Mouse (Mus musculus) cerebellum, adult (tissue): ENCODE results near the gene Chd1.

Experiments used
- ATAC-seq: cut with Nextera tagmentation; 2 replicates; pipeline ENCODE4 v1.9.2; 2017; ENCODE audit warnings: mild to moderate bottlenecking, moderate library complexity, mixed read lengths; ENCODE audit not compliant: insufficient number of reproducible peaks, low FRiP score, low TSS enrichment

Gene Chd1

DNA sequence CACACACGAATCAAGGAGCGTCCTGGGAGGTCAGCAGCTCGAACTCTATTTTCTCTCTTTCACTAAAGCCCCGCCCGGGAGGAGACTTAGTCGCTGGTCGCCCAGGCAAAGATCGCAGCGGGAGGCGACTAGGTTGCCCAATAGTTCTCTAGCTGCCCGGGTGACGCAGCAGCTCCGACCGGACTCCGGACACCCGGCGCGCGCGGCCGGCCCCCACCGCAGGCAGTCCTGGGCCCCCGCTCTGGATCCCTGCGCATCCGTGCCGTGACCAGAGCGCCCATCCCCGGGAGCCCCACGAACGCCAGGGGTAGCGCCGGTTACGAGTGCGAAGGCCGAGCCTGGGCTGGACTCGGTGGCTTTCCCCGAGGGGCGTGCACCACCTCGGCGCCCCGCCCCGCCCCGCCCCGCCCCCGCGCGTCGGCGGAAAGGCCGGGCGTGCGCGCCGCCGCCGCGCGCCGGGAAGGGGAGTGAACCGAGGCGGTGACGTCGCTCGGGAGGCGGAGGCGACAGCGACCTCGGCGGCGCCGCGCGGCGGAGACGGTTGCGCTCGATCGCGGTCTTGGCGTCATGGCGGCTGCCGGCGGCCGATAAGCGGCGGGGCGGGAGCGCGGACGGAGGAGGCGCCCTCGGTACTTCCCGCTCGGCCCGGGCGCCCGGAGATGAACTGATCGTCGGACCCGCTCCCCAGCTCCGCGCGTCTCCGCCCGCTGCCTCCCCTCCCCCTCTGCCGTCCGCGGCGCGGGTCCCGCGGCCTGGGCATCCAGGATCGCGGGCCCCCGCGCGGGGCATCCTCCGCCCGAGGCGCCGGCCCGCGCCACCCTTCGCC is at the start of gene Chd1:
Gene Chd1 (plus strand): TSS at position 493 of the 826 bp plus-strand sequence.
- peak; percentile 91 for ATAC-seq

DNA sequence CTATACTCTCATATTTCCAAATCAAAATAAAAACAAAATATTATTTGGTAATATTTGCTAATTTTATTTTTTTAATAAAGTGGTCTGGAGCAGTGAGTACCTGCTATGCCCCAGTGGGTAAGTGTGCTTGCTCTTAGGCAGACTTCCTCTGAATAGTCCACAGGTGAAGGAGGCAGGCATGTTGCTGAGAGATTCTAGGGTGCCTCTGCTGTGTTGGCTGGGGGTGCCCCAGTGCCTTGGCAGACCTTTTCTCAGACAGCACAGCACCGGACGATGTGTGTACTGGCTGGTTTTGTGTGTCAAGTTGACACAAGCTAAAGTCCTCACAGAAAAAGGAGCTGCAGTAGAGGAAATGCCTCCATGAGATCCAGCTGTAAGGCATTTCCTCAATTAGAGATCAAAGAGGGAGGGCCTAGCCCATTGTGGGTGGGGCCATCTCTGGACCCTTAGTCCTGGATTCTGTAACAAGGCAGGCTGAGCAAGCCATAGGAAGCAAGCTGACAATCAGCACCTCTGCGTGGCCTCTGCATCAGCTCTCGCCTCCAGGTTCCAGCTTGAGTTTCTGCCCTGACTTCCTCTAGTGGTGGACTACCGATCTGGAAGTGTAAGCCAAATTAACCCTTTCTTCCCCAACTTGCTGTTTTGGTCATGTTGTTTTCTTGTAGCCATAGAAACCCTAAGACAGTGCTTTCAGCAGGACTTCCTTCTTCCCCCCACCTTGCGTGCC is 47.7 kb upstream of the Chd1 start:
- ATAC-seq = no peak

DNA sequence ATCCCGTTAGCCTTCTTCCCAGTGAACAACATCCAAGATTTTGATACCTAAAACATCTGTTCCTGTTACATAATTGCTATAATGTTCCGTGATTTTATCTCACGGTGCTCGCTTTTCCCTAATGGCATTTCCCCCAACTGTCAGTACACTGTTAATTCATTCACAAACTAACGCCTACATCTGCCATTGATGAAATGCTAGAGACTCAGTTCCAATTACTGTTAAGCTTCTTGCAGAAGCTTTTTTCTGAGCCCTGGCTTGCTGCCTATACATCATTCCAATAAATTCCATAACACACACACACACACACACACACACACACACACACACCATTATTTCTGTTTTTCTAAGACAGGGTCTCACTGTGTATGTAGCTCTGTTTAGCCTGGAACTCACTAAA is 31.9 kb upstream of the Chd1 start:
- ATAC-seq = no peak

DNA sequence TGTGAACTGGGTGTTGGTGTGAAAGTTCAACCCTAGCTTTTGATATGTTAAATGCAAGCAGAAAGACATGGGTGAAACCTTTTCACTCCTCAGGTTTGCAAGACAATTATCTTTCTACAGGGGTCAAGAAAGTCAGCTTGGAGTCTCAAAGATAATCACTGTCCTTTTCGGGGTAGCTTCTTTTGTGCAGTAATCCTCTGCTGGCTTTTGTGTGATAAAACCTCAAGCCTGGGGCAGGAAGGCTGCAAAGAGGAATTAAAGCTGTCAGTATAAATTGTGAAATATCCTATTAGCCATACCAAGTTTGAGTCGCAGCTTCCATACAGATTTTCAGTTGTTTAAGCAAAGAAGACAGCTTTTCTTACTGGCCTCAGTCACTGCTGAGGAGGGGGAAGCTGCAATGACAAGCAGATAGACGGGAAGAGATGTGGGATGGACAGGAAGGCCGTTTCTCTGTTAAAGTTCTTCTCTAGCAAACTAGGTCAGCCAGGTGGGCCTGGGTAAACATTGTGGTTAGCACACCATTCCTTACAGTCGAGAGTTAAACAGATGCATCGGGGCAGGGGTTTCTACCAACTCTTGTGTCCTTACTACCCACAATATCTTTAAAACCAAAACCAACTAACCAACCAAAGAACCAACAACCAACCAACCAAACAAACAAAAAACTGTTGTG is 26.7 kb upstream of the Chd1 start:
- no peak for ATAC-seq

DNA sequence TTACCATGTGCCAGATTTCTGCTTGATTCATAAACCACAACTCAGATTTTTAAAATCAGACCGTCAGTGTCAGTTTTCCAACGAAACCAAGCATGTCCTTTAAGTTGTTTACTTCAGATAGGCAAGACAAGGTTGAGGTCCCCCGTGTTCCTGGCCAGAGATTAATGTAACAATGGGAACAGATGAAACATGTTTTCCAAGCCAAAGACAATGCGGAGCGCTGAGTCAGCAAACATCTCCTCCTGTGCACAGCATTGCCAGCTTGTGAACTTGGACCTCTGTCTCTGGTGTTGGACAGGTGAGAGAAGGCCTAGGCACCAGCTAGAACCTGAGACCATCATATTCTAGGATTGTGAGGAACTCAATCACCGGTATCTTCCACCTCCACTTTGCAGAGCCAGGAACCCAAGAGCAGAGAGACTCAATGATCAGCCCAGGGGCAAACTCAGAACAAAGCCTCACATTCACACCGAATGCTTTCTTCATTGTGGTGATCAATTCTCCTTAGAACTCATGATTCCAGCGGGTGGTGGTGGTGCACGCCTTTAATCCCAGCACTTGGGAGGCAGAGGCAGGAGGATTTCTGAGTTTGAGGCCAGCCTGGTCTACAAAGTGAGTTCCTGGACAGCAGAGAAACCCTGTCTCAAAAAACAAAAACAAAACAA is 24.7 kb upstream of the Chd1 start:
- no peak for ATAC-seq

DNA sequence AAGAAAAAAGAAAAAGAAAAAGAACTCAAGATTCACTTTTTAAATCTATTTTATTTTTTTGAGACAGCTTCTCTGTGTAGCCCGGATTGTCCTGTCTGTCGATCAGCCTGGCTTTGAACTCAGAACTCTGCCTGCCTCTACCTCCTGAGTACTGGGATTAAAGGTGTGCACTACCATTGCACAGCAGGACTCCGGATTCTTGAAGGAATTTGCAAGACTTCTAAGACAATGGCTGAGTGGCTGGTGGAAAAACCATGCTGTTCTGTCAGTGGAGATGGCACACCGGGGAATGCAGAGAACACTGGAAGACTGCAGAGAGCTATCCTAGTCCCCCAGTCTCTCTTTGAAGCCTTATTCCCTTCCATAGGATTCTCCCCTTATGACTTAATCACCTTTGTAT is 24.1 kb upstream of the Chd1 start:
- ATAC-seq = no peak

DNA sequence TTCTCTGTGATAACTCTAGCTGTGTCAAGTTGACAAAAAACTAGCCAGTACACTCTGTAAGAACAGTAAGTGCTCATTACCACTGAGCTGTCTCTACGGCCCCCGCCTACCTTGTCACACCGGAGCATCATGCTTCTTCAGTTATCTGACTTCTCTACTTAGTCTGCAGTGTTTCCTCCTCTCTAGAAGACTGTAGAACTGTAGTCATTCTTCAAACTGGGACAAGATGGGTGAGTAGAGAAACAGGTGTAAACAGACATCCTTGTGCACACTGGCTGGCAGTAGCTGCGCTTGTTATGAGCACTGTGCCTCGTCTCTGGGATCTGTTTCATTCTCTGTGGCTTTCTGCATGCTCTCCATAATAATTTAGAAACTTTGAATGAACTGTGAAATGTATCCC is 18.4 kb upstream of the Chd1 start:
- ATAC-seq = no peak

DNA sequence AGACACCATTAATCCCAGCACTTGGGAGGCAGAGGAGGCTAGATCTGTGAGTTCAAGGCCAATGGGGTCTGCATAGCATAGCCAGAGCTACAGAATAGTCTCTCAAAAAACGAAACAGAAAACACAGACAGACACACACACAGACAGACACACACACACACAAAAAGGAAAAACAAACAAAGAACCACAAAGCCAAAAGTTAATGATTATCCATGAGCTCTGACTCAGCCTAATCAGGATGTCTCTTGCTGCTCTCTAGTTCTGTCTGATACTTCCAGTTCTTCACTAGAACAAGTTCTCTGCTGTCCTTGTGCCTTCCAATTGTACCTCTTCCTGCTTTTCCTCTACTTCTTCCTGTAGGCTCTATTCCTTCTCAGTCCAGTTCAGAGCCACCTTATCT is 14.5 kb upstream of the Chd1 start:
- ATAC-seq = no peak

DNA sequence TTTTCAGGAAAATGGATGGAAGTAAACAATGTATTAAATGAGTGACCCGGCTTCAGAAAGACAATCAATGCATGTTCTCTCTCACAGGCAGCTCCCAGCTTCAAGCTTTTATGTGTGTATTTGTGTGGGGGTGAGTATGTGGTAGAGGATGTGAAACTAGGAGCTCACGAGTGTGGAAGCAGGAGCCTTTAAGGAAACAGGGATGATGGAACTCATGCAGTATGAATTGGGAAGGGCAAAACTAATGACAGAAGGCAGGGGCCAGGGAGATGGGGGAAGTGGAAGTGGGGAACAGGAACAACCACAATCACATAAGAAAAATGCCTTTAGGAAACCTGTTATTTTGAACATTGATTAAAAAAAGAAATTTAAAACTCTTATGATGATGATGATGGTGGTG is 9.2 kb upstream of the Chd1 start:
- ATAC-seq = no peak

DNA sequence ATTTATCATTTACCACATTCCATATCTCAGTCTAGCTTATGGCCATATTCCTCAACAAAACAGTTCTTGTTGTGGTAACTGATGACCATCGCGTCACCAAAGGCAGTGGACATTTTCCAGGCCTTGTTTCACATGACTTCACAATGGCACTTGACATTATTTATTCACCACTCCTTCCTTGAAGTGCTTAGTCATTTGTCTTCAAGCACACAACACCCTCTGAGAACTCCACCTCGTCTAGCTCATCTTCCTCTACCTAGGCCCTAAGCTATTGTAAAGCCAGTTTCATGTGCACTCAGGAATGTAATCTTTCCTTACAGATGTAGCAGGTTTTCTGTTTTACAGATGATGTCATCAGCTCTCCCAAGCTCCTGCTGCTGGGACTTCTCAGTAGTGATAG is 5.8 kb upstream of the Chd1 start:
- no peak for ATAC-seq

DNA sequence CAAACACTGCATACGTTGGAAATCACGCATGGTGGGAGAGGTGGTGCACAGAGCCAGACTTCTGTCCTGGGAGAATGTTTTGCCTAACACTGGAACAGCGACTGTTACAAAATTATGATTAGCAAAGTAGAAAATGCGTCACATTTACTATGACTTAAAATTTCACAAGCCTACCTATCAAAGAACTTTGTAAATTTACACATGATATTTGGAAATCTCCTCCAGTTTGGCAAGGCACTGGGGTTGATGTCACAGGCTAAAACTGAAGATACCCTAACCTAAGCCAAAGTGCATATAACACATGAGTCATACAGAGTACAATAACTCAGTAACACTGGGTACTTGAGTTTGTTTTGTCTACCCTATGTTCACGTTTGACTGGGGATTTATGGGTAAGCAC is 3.3 kb upstream of the Chd1 start:
- ATAC-seq = no peak

DNA sequence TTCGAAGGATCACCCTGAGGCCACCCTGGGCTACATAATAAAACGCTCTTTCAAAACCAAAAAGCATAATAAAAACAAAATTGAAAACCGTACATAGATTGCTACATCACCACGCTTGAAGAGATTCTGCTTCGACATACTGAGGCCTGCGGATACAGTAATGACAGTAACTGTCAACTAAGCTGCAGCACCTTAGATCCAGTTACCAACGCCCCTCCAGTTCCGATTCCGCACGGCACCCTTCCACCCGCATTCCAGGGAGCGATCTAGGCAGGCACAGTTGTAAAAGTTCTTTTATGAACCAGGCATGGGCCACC is 651 bp upstream of the Chd1 start:
- ATAC-seq = no peak; the same call in 1 of the 2 replicates

DNA sequence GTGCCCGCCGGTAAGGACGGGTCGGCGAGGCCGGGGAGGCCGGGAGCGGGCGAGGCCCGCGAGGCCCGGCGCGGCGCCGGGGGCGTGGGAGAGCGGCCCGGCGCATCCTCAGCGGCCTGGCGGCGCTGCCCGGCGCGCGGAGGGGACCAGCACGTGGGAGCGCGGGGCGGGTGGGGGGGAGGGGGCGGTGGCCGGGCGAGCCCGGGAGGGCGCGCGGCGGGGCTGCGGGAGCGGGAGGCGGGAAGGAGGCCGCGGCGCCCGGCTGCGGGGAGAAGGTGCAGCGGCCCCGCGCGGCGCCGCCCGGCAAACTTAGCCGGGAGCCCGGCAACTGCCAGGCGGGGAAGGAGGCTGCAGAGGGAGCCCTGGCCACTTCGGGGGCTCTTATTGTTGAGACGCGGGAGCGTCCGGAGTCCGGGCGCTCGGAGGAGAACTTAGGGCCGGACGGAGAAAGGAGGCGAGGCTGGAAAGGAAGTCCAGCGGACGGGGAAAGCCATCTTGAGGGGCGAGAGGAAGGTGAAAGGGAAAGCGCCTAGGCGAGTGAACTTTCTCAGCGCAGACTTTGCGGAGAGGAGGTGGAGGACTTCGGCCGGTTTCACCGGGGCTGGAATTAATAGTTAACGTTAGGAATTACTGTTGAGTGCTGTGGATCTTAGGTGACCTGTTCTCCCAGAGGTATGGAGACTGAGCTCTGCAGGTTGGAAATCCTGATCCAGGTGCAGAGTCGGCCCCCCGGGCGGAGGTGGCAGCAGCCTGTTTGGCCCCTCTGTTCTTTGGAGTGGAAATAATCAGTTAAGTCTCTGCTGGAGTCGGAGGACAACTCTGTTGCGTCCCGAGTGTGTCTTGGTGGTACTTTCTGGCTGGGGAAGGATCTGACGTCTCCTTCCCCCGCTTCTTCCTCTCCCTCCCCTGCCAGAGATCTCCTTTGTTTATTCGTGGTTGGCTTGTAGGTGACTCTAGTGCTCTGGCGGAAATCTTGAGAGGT is 827 bp downstream of the Chd1 start:
- ATAC-seq = peak; percentile 15

DNA sequence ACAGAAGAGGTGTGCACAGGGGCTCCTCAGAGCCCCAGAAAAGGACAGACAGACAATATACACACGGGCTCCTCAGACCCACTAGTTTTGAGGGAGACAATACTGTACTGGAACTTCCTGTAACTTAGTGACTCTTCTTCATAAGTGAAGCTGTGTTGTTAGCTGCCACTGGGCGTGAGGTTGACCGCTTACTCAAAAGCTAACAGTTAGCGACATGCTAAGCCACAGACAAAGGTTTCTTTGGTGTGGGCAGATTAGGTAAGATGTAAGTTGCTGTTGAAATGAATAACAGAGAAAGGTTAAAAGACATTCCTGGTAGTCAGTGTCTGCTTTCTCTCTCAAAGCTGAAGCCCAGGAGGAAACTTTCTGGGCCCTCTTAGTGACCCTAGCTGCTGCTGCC is 9.7 kb downstream of the Chd1 start:
- ATAC-seq = no peak

DNA sequence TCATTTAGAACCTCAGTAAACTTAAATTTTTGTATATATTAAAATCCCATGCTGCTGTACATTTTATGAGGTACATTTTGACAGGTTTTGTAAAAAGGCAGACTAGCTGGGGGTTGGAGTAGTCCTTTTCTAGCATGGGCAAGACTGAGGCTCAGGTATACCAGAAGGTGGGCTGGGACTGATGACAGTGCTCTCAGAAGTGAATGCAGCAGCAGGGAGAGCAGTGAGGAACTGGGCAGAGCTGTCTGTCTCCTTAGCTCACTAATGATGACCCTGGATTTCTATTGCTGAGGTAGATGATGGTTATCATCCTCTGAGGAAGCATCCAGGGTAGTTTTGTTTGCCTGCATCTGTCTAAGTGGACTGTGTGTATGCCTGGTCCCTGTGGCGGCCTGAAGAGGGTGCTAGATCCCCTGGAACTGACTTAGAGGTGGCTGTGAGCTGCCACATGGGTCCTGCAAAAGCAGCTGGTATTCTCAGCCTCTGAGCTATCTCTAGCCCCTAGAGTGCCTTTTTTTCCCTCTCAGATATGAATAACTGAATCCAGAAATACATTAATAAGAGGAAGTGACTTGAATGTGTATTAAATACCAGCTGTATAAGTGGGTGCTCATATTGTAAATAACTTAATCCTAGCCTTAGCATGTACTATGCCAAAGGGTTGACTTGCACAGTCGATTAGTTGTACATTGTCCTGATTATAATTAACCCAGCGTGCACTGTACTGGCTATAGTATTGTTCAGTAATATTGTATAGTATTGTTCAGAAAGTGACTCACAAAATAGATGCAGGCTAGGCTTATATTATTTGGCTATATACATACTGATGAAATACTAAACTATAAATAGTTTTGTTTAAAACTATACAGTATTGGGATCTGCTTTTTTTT is 10.5 kb downstream of the Chd1 start:
- ATAC-seq = no peak

DNA sequence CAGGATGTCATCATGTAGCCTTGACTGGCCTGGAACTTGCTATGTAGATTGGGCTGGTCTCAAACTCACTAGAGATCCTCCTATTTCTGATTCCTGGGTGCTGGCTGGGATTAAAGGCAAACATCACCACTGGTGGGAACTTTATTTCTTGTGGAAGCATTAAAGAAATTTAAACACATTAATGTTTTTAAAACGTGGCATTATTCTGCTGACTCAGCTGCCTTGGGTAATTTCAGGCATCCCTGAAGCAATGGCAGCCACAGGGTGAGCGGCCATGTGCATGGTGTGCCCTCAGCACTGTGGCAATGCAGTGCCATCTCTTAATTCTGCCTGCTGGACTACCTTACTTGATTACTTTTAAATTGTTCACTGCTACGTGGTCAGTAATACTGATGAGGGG is 11.2 kb downstream of the Chd1 start:
- ATAC-seq = no peak

DNA sequence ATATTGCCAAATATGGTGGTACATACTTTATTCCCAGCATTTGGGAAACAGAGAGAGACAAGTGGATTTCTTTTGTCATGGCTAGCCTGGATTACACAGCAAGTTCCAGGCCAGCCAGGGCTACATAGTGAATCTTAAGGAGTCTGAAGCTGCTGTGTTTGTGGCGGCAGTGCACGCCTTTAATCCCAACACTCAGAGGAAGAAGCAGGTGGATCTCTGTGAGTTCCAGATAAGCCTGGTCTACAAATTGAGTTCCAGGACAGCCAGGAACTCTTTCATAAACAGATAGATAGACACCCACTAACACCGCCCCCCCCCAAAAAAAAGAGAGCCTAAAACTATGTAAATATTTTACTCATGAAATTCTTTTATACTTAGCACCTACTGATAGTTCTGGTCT is 16.1 kb downstream of the Chd1 start:
- no peak for ATAC-seq

DNA sequence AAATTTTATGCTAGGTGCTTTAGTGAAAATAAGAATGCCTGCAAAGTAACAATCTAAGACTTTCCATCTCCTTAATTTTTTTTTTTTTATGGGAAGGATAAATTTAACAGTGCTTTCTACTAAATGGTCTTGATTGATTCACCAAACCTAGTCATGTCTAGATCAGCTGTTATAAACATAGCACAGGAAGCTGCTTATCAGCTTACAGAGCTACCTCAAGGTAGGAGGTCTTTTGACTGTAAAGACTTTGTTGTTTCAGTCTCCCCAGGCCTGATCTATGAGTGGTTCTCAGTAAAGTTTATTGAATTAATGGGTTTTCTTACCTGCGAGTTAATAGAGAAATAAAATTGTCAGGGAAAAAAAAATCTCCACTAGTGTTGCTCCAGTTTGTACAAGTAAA is 18.5 kb downstream of the Chd1 start:
- no peak for ATAC-seq
